Mouse (Mus musculus) CH12.LX (cell line): ENCODE data around the gene Asxl1. TPM values are rescaled to one million over a fixed set of nuclear protein-coding genes. Genes with fewer than 3 reads are reported as not detected.

Experiments
- DNase-seq: peaks from one replicate; pipeline ENCODE4 v3.0.0-alpha.2; 2013; ENCODE audit errors: extremely low read depth
- H3K27ac ChIP-seq: 2 replicates; pipeline ENCODE4 v1.5.1; 2012; ENCODE audit warnings: low read depth, mild to moderate bottlenecking, control low read depth, moderate library complexity; ENCODE audit not compliant: insufficient read depth
- H3K27me3 ChIP-seq: replicated peaks from 2 replicates; pipeline ENCODE3; 2012; ENCODE audit warnings: inconsistent platforms
- H3K36me3 ChIP-seq, 2 experiments: replicated peaks in 1 of 2; 2 replicates each; pipeline versions ENCODE3 to v1.6.1; 2012; ENCODE audit warnings: inconsistent platforms in 1 of 2, low read length in 1 of 2, mild to moderate bottlenecking in 1 of 2, mixed read lengths in 1 of 2, moderate library complexity in 1 of 2; ENCODE audit not compliant: control insufficient read depth in 1 of 2, insufficient read depth in 1 of 2
- H3K4me1 ChIP-seq, 2 experiments: 2 replicates each; pipeline ENCODE4 v1.6.1; 2012; ENCODE audit warnings: inconsistent platforms in 1 of 2, moderate library complexity in 1 of 2; ENCODE audit not compliant: insufficient read depth in 2 of 2, control insufficient read depth in 1 of 2
- H3K4me2 ChIP-seq: 2 replicates; pipeline ENCODE4 v1.6.1; 2012; ENCODE audit warnings: low read depth, mild to moderate bottlenecking, control low read depth; ENCODE audit not compliant: poor library complexity, insufficient read depth, severe bottlenecking
- H3K4me3 ChIP-seq, 3 experiments: fragments of 150-350 bp in 1 of 3; sonication (generic) in 1 of 3; replicated peaks in 1 of 3; 2 replicates each; pipeline versions ENCODE3 to v1.5.1; 2011 to 2012; ENCODE audit warnings: low read depth in 2 of 3, low read length in 2 of 3, mild to moderate bottlenecking in 2 of 3, moderate library complexity in 2 of 3, control low read depth in 1 of 3, improper control_type of control experiment in 1 of 3, inconsistent platforms in 1 of 3, mixed read lengths in 1 of 3; ENCODE audit not compliant: poor library complexity in 1 of 3
- H3K79me2 ChIP-seq: replicated peaks from 2 replicates; pipeline ENCODE4 v1.6.1; 2012; ENCODE audit warnings: mild to moderate bottlenecking, moderate library complexity; ENCODE audit not compliant: control insufficient read depth, poor library complexity, insufficient read depth, severe bottlenecking; ENCODE audit errors: extremely low read depth
- H3K9ac ChIP-seq: 2 replicates; pipeline ENCODE4 v1.6.1; 2012; ENCODE audit warnings: low read depth, mild to moderate bottlenecking, control low read depth, moderate library complexity; ENCODE audit not compliant: insufficient read depth
- H3K9me3 ChIP-seq: replicated peaks from 2 replicates; pipeline ENCODE3; 2012; ENCODE audit warnings: low read length, inconsistent platforms, mixed read lengths
- CHD1 ChIP-seq: IDR thresholded peaks from 2 replicates; pipeline ENCODE4 v1.6.1; 2012; ENCODE audit warnings: low read depth, low read length, improper control_type of control experiment, inconsistent platforms
- E2F4 ChIP-seq: IDR thresholded peaks from 2 replicates; pipeline ENCODE4 v1.6.1; 2011; ENCODE audit warnings: low read depth, low read length, improper control_type of control experiment; ENCODE audit not compliant: insufficient replicate concordance
- ELF1 ChIP-seq: IDR thresholded peaks from 2 replicates; pipeline ENCODE4 v1.6.1; 2014; ENCODE audit warnings: low read depth, mild to moderate bottlenecking, inconsistent platforms, low read length, improper control_type of control experiment
- EP300 ChIP-seq: IDR thresholded peaks from 2 replicates; pipeline ENCODE4 v1.6.1; 2011; ENCODE audit warnings: low read length, improper control_type of control experiment
- ETS1 ChIP-seq: conservative IDR thresholded peaks from 2 replicates; pipeline ENCODE4 v1.6.1; 2012; ENCODE audit warnings: low read depth, mild to moderate bottlenecking, inconsistent platforms, low read length, improper control_type of control experiment, moderate library complexity
- GABPA ChIP-seq: IDR thresholded peaks from 2 replicates; pipeline ENCODE4 v1.6.1; 2012; ENCODE audit warnings: low read depth, low read length, improper control_type of control experiment, inconsistent platforms; ENCODE audit not compliant: insufficient replicate concordance
- IRF4 ChIP-seq: IDR thresholded peaks from 2 replicates; pipeline ENCODE4 v1.6.1; 2014; ENCODE audit warnings: low read depth, mild to moderate bottlenecking, inconsistent platforms, low read length, improper control_type of control experiment
- JUND ChIP-seq: conservative IDR thresholded peaks from 2 replicates; pipeline ENCODE4 v1.6.1; 2011; ENCODE audit warnings: low read depth, low read length, improper control_type of control experiment
- MAZ ChIP-seq: IDR thresholded peaks from 2 replicates; pipeline ENCODE4 v1.6.1; 2012; ENCODE audit warnings: low read depth, mild to moderate bottlenecking, inconsistent platforms, low read length, improper control_type of control experiment, moderate library complexity
- MEF2A ChIP-seq: IDR thresholded peaks from 2 replicates; pipeline ENCODE4 v1.6.1; 2014; ENCODE audit warnings: low read depth, mild to moderate bottlenecking, inconsistent platforms, low read length, improper control_type of control experiment, borderline replicate concordance
- MXI1 ChIP-seq: IDR thresholded peaks from 2 replicates; pipeline ENCODE4 v1.6.1; 2011; ENCODE audit warnings: mild to moderate bottlenecking, low read depth, low read length, improper control_type of control experiment
- MYC ChIP-seq: IDR thresholded peaks from 2 replicates; pipeline ENCODE4 v1.6.1; 2011; ENCODE audit warnings: low read depth, mild to moderate bottlenecking, improper control_type of control experiment, low read length
- RAD21 ChIP-seq: IDR thresholded peaks from 2 replicates; pipeline ENCODE4 v1.6.1; 2011; ENCODE audit warnings: low read depth, mild to moderate bottlenecking, low read length, improper control_type of control experiment, moderate library complexity
- SIN3A ChIP-seq: IDR thresholded peaks from 2 replicates; pipeline ENCODE4 v1.6.1; 2012; ENCODE audit warnings: low read length, improper control_type of control experiment, inconsistent platforms
- SMC3 ChIP-seq: IDR thresholded peaks from 2 replicates; pipeline ENCODE4 v1.6.1; 2011; ENCODE audit warnings: low read depth, low read length, improper control_type of control experiment
- UBTF ChIP-seq: IDR thresholded peaks from 2 replicates; pipeline ENCODE4 v1.6.1; 2012; ENCODE audit warnings: low read depth, mild to moderate bottlenecking, inconsistent platforms, low read length, improper control_type of control experiment, moderate library complexity
- USF1 ChIP-seq: IDR thresholded peaks from 2 replicates; pipeline ENCODE4 v1.6.1; 2014; ENCODE audit warnings: low read depth, mild to moderate bottlenecking, inconsistent platforms, low read length, improper control_type of control experiment
- ZKSCAN1 ChIP-seq: IDR thresholded peaks from 2 replicates; pipeline ENCODE4 v1.6.1; 2012; ENCODE audit warnings: low read depth, inconsistent platforms, low read length, improper control_type of control experiment, borderline replicate concordance
- ZMIZ1 ChIP-seq: IDR thresholded peaks from 2 replicates; pipeline ENCODE4 v1.6.1; 2012; ENCODE audit warnings: low read depth, mild to moderate bottlenecking, inconsistent platforms, low read length, improper control_type of control experiment
- dilution Hi-C: fragments of 300-500 bp; cut with MboI; formaldehyde crosslinking; loops from 2 replicates; pipeline ENCODE4 v1.14.3; 2020; ENCODE audit warnings: low sequenced_read_pairs; ENCODE audit not compliant: extremely low pct_unique_long_range_greater_than_20kb, extremely low pct_ligation_motif_present
- in situ Hi-C: fragments of 300-500 bp; cut with MboI; formaldehyde crosslinking; loops from 3 replicates; pipeline ENCODE4 v1.14.3; 2019; ENCODE audit warnings: low sequenced_read_pairs, low pct_ligation_motif_present, low pct_unique_long_range_greater_than_20kb, mixed read lengths
- polyA plus RNA-seq: library from polyadenylated mRNA; unstranded; fragments of >175 nt; gene quantifications from 2 replicates; pipeline ENCODE4 v1.2.1, GENCODE M21; 2012; ENCODE audit warnings: low read depth; ENCODE audit not compliant: insufficient read length
- total RNA-seq, 2 experiments: library from RNA; depleted of rRNA; stranded (reverse); fragments of 300-350 nt in 1 of 2; fragments of >200 nt in 1 of 2; gene quantifications; 2 replicates each; pipeline ENCODE4 v1.2.3; 2012 to 2014

Asxl1 gene
- total and polyA plus RNA-seq, 3 experiments = 12.7 to 31.1 (median 18.0) TPM

GRCm38 (mm10) chr2:153446476-153446875 lies 100.8 kb downstream of the Asxl1 start:
- Histone ChIP-seq H3K4me1 (peaks cover 2 to 7% of the 10 kb centered on the region in 2 experiments; a peak in 2 of 4 replicates), H3K9me3 (no peaks in the 10 kb centered on the region), H3K79me2 (no peaks in the 10 kb centered on the region), H3K4me3 (no peak overlapping the region), H3K9ac (no peak overlapping the region), H3K27ac (no peak overlapping the region), H3K4me2 (no peak overlapping the region; the same call in 1 of the 2 replicates), H3K36me3 (no peaks in the 10 kb centered on the region), H3K27me3 (peaks cover 11% of the 10 kb centered on the region)
- dilution Hi-C loops = no loop called here
- TF ChIP-seq SMC3 = no peak
- no peak for TF ChIP-seq MAZ
- no peak for TF ChIP-seq UBTF
- no peak for TF ChIP-seq MXI1
- no peak for TF ChIP-seq GABPA
- no peak for TF ChIP-seq IRF4
- no peak for TF ChIP-seq ELF1
- no peak for TF ChIP-seq ZMIZ1
- no peak for TF ChIP-seq JUND
- TF ChIP-seq ZKSCAN1 = no peak
- TF ChIP-seq SIN3A = no peak
- no peak for TF ChIP-seq MEF2A
- no peak for TF ChIP-seq E2F4
- no peak for TF ChIP-seq USF1
- no peak for TF ChIP-seq ETS1
- TF ChIP-seq CHD1 = no peak
- TF ChIP-seq MYC = no peak
- no peak for DNase-seq
- in situ Hi-C loops = no loop called here

DNA sequence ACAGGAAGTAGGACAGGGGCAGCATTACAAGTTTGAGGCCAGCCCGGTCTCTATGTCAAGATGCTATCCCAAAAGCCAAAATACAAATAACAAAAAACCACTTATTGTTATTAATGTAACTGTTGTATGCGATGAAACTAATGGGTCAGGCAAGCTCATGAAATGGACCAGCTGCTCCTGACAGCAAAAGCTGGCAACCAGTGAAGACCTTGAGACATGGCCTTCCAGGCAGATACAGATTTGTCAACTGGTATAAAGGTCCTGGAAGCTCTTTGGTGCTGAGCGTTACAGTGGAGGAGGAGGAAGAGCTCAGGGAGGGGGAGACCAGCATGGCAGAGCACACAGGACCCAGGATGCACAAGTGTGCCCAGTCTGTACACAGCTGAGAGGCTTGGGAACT lies 102.1 kb downstream of the Asxl1 start:
- H3K4me2 ChIP-seq = no peak overlapping the region
- H3K36me3 ChIP-seq = no peaks in the 10 kb centered on the region
- H3K9ac ChIP-seq = no peak overlapping the region
- no peaks in the 10 kb centered on the region for H3K79me2 ChIP-seq
- no peak overlapping the region for H3K27ac ChIP-seq
- dilution Hi-C loops = no loop called here
- in situ Hi-C loops = no loop called here
- no peak overlapping the region for H3K4me3 ChIP-seq
- H3K27me3 ChIP-seq = peaks cover 11% of the 10 kb centered on the region
- no peak for DNase-seq
- H3K9me3 ChIP-seq = no peaks in the 10 kb centered on the region
- no peak for TF ChIP-seq GABPA
- no peak for TF ChIP-seq RAD21
- TF ChIP-seq MAZ = no peak
- no peak for TF ChIP-seq EP300
- H3K4me1 ChIP-seq = peaks cover 2 to 7% of the 10 kb centered on the region in 2 experiments; a peak in 2 of 4 replicates
